ENCODE assay signal across 26 mouse cellular contexts in genomic region chr1:40030287-40030975, GRCm38 (mm10). TPM values are rescaled to one million over a fixed set of nuclear protein-coding genes. Genes with fewer than 3 reads are reported as not detected.
"Had no signal": no experiment of that assay in that cellular context is flagged by ENCODE, and none has a peak within 500 bp of the region (broad histone marks: within the 10 kb centered on the region; RNA-seq: fewer than 3 reads in every experiment).

No protein-coding gene starts in this region.

- H3K4me1 ChIP-seq: kidney, embryonic 15.5 days; limb, embryonic 10.5 days; limb, embryonic 13.5 days; liver, embryonic 13.5 days; midbrain, embryonic 10.5 days; midbrain, embryonic 13.5 days had no signal

- H3K9me3 ChIP-seq: kidney, embryonic 15.5 days; limb, embryonic 10.5 days; limb, embryonic 13.5 days; liver, embryonic 13.5 days; megakaryocyte, embryonic 14.5 days; midbrain, embryonic 10.5 days; midbrain, embryonic 13.5 days had no signal

- H3K4me3 ChIP-seq: kidney, embryonic 15.5 days; limb, embryonic 10.5 days; limb, embryonic 13.5 days; liver, embryonic 13.5 days; megakaryocyte, embryonic 14.5 days; midbrain, embryonic 10.5 days; midbrain, embryonic 13.5 days had no signal

- H3K4me2 ChIP-seq: kidney, embryonic 15.5 days; limb, embryonic 13.5 days; liver, embryonic 13.5 days; lung, embryonic 14.5 days; midbrain, embryonic 13.5 days had no signal

- ATAC-seq: intestine, postnatal 0 days; midbrain, embryonic 16.5 days had no signal

- DNase-seq: kidney, adult 2 months; kidney, postnatal 10 days; kidney, postnatal 36 days; layer of hippocampus, postnatal 36 days; liver; liver, embryonic 13.5 days; lung, embryonic 14.5 days; lung, postnatal 10 days; lung, postnatal 4 days; right cerebral cortex, adult 18-20 months; right cerebral cortex, postnatal 14 days; right cerebral cortex, postnatal 4 days; thymus, adult 2 months; thymus, postnatal 14 days; thymus, postnatal 4 days had no signal

- H3K27ac ChIP-seq: kidney, embryonic 15.5 days; limb, embryonic 10.5 days; liver, embryonic 13.5 days; midbrain, embryonic 10.5 days; midbrain, embryonic 13.5 days; stomach, postnatal 0 days had no signal

- H3K9ac ChIP-seq: kidney, embryonic 15.5 days; limb, embryonic 13.5 days; liver, embryonic 13.5 days; lung, embryonic 14.5 days; midbrain, embryonic 13.5 days had no signal

- H3K27me3 ChIP-seq: kidney, embryonic 15.5 days; limb, embryonic 13.5 days; liver, embryonic 13.5 days; midbrain, embryonic 13.5 days had no signal

RNA-seq across cellular contexts. Expression of gene Il1r2, which starts 43.4 kb away (rescaled TPM):
- total RNA-seq: layer of hippocampus, postnatal 36 days; left cerebral cortex, postnatal 25 days had no signal
- polyA plus RNA-seq: neural tube, embryonic 11.5 days had no signal
